Mouse (Mus musculus): Measurements from ENCODE around the gene Hsd3b7. TPM values are rescaled to one million over a fixed set of nuclear protein-coding genes. Genes with fewer than 3 reads are reported as not detected.

Hsd3b7 gene
- total RNA-seq, 2 experiments from 2014 or later: 3.6 to 6.8 TPM

- intact Hi-C loops (cut with DNase I): no loop called here
- no peak for DNase-seq (ENCODE audit: low spot score in 2 of 2)
Observed at GRCm38 (mm10) chr7:127849973-127850875, 49.8 kb downstream of the Hsd3b7 start.

- intact Hi-C loops (cut with DNase I): no loop called here
- no peak for DNase-seq (ENCODE audit: low spot score in 2 of 2)
Observed at GRCm38 (mm10) chr7:127850906-127851305, 50.5 kb downstream of the Hsd3b7 start.

Other genes starting within 250 kb of the Hsd3b7 start
- gene Tmem265, start 239.2 kb upstream of the Hsd3b7 start, total RNA-seq (2021): not detected
- gene Phkg2, start 227.3 kb upstream of the Hsd3b7 start, total RNA-seq (2021): 10 to 100 TPM; 76.9 to 89.1 TPM
- 1 to 10 TPM; 6.8 to 7.7 TPM for gene Ccdc189, start 212.0 kb upstream of the Hsd3b7 start, total RNA-seq (2021)
- gene Rnf40, start 211.8 kb upstream of the Hsd3b7 start, total RNA-seq (2021): 10 to 100 TPM; 69.4 to 71.4 TPM
- gene Zfp629, start 184.8 kb upstream of the Hsd3b7 start, total RNA-seq (2021): 10 to 100 TPM; 22.2 to 24.8 TPM
- 10 to 100 TPM; 37.6 to 43.0 TPM for gene Bcl7c, start 91.7 kb upstream of the Hsd3b7 start, total RNA-seq (2021)
- gene Ctf1, start 87.9 kb upstream of the Hsd3b7 start, total RNA-seq (2021): 1 to 10 TPM; 2.6 to 3.4 TPM
- not detected for gene Ctf2, start 68.4 kb upstream of the Hsd3b7 start, total RNA-seq (2021)
- 10 to 100 TPM; 81.3 to 88.2 TPM for gene Fbxl19, start 56.1 kb upstream of the Hsd3b7 start, total RNA-seq (2021)
- 10 to 100 TPM; 23.1 to 23.7 TPM for gene Orai3, start 30.8 kb upstream of the Hsd3b7 start, total RNA-seq (2021)
- gene Setd1a, start 23.9 kb upstream of the Hsd3b7 start, total RNA-seq (2021): 10 to 100 TPM; 42.3 to 43.4 TPM
- 1 to 10 TPM; 3.5 to 4.5 TPM for gene Gm49388, start 15.0 kb upstream of the Hsd3b7 start, total RNA-seq (2021)
- 10 to 100 TPM; 70.5 to 76.0 TPM for gene Stx4a, start 23.7 kb downstream of the Hsd3b7 start, total RNA-seq (2021)
- gene Stx1b, start 23.9 kb downstream of the Hsd3b7 start, total RNA-seq (2021): 100 to 1,000 TPM; 437 to 445 TPM
- 10 to 100 TPM; 28.1 to 30.4 TPM for gene Zfp646, start 75.6 kb downstream of the Hsd3b7 start, total RNA-seq (2021)
- 10 to 100 TPM; 20.6 to 20.7 TPM for gene Zfp668, start 76.2 kb downstream of the Hsd3b7 start, total RNA-seq (2021)
- gene Prss53, start 90.4 kb downstream of the Hsd3b7 start, total RNA-seq (2021): 1 to 10 TPM; 1.7 to 1.9 TPM
- not detected for gene Gm21974, start 94.8 kb downstream of the Hsd3b7 start, total RNA-seq (2021)
- gene Vkorc1, start 95.0 kb downstream of the Hsd3b7 start, total RNA-seq (2021): 10 to 100 TPM; 22.9 to 26.0 TPM
- 10 to 100 TPM; 33.7 to 37.6 TPM for gene Bckdk, start 103.5 kb downstream of the Hsd3b7 start, total RNA-seq (2021)
- gene Kat8, start 111.9 kb downstream of the Hsd3b7 start, total RNA-seq (2021): 10 to 100 TPM; 28.6 to 28.7 TPM
- under 1 TPM in 1 of 2 experiments, not detected in 1; 0.64 TPM for gene Prss8, start 129.5 kb downstream of the Hsd3b7 start, total RNA-seq (2021)
- gene Prss36, start 146.1 kb downstream of the Hsd3b7 start, total RNA-seq (2021): 1 to 10 TPM; 8.0 to 9.3 TPM
- gene Fus, start 166.9 kb downstream of the Hsd3b7 start, total RNA-seq (2021): 100 to 1,000 TPM; 270 to 316 TPM
- gene Pycard, start 193.3 kb downstream of the Hsd3b7 start, total RNA-seq (2021): 1 to 10 TPM; 2.3 to 4.0 TPM
- gene Trim72, start 203.3 kb downstream of the Hsd3b7 start, total RNA-seq (2021): 1 to 10 TPM; 1.1 to 1.5 TPM